Mouse (Mus musculus) thymus, adult 2 months (tissue): ENCODE data around the gene Ubac1.

Experiments used
- CTCF ChIP-seq: fragments of 200-500 bp; IDR thresholded peaks from 2 replicates; pipeline ENCODE4 v1.5.1; 2012; ENCODE audit warnings: mild to moderate bottlenecking, control low read depth, low read length, moderate library complexity, borderline replicate concordance; ENCODE audit not compliant: control insufficient read depth, poor library complexity, insufficient read depth; ENCODE audit errors: extremely low read depth
- POLR2A ChIP-seq: fragments of 200-500 bp; IDR thresholded peaks from 2 replicates; pipeline ENCODE4 v1.6.1; 2012; ENCODE audit warnings: mild to moderate bottlenecking, low read length, control low read depth, moderate library complexity; ENCODE audit not compliant: control insufficient read depth, poor library complexity, insufficient read depth; ENCODE audit errors: extremely low read depth

GRCm38 (mm10) chr2:26024138-26025075, 2.9 kb upstream of the Ubac1 start:
- TF ChIP-seq CTCF = no peak
- no peak for TF ChIP-seq POLR2A
